Comparison of ENCODE assay signal across 22 mouse cellular contexts in the genomic region with DNA sequence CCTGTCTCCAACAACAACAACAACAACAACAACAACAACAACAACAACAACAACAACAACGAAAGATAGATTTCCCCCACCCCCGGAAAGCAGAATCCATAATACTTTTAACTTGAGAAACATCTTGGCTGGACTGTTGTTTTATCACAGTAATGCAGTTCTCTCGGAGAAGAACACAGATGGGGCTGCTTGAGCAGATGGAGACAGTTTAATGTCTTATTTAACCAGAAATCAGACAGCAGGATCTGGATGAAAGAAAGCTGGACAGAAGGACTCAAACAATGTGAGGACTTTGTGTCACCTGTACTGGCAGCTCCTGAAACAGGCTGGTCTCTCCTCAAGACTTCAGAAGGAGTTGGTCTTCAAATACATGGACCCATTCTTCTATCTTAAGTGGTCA.
"Had no signal": no experiment of that assay in that cellular context is flagged by ENCODE, and none has a peak within 500 bp of the region (broad histone marks: within the 10 kb centered on the region; RNA-seq: fewer than 3 reads in every experiment).

No protein-coding gene starts in this region.

- H3K4me3 ChIP-seq: intestine, embryonic 15.5 days; kidney, embryonic 15.5 days; limb, embryonic 12.5 days; limb, embryonic 15.5 days; midbrain, embryonic 12.5 days; midbrain, embryonic 15.5 days; neural tube, embryonic 12.5 days; neural tube, embryonic 15.5 days had no signal

- H3K27ac ChIP-seq: intestine, embryonic 15.5 days; kidney, embryonic 15.5 days; limb, embryonic 12.5 days; limb, embryonic 15.5 days; liver, embryonic 14.5 days; macrophage; midbrain, embryonic 12.5 days; midbrain, embryonic 15.5 days; neural tube, embryonic 12.5 days; neural tube, embryonic 15.5 days had no signal

- ATAC-seq: intestine, embryonic 15.5 days; liver, postnatal 0 days; lung, postnatal 0 days; midbrain, embryonic 15.5 days had no signal

- H3K4me2 ChIP-seq: intestine, embryonic 15.5 days; kidney, embryonic 15.5 days; limb, embryonic 12.5 days; limb, embryonic 15.5 days; liver, embryonic 11.5 days; lung, embryonic 14.5 days; midbrain, embryonic 12.5 days; midbrain, embryonic 15.5 days; neural tube, embryonic 12.5 days; neural tube, embryonic 15.5 days had no signal

- H3K36me3 ChIP-seq: intestine, embryonic 15.5 days; kidney, embryonic 15.5 days; limb, embryonic 12.5 days; limb, embryonic 15.5 days; midbrain, embryonic 12.5 days; midbrain, embryonic 15.5 days; neural tube, embryonic 12.5 days; neural tube, embryonic 15.5 days had no signal

- H3K9me3 ChIP-seq: intestine, embryonic 15.5 days; kidney, embryonic 15.5 days; limb, embryonic 12.5 days; limb, embryonic 15.5 days; midbrain, embryonic 12.5 days; midbrain, embryonic 15.5 days; neural tube, embryonic 12.5 days; neural tube, embryonic 15.5 days had no signal

- DNase-seq: kidney, adult 11 months; kidney, adult 8-10 months; kidney, postnatal 10 days; kidney, postnatal 36 days; left cerebral cortex, postnatal 4 days; liver, postnatal 0 days; lung, embryonic 14.5 days; thymus, adult 18-20 months; thymus, postnatal 14 days; thymus, postnatal 4 days had no signal

- H3K27me3 ChIP-seq: intestine, embryonic 15.5 days; kidney, embryonic 15.5 days; limb, embryonic 12.5 days; limb, embryonic 15.5 days; midbrain, embryonic 12.5 days; midbrain, embryonic 15.5 days; neural tube, embryonic 12.5 days; neural tube, embryonic 15.5 days had no signal

- H3K4me1 ChIP-seq: intestine, embryonic 15.5 days; kidney, embryonic 15.5 days; limb, embryonic 12.5 days; limb, embryonic 15.5 days; midbrain, embryonic 12.5 days; midbrain, embryonic 15.5 days; neural tube, embryonic 12.5 days; neural tube, embryonic 15.5 days had no signal

- H3K9ac ChIP-seq: intestine, embryonic 15.5 days; kidney, embryonic 15.5 days; limb, embryonic 12.5 days; limb, embryonic 15.5 days; liver, embryonic 14.5 days; liver, postnatal 0 days; lung, embryonic 14.5 days; midbrain, embryonic 12.5 days; midbrain, embryonic 15.5 days; neural tube, embryonic 12.5 days; neural tube, embryonic 15.5 days had no signal
